Mouse (Mus musculus): ENCODE measurements around the gene Gm49337. TPM values are rescaled to one million over a fixed set of nuclear protein-coding genes. Genes with fewer than 3 reads are reported as not detected.
"Not testable (repeated sequence)": the region's sequence is repeated elsewhere in the genome, so short reads cannot be mapped to it uniquely, and the experiment has no call there.

Gene Gm49337
- polyA plus RNA-seq, 1 experiment from 2014 or later = not detected

GRCm38 (mm10) chr4:116217046-116217445 lies 43.9 kb downstream of the Gm49337 start:
- Histone ChIP-seq H3K27ac (peak overlapping the region; percentile 11; the same call in 1 of the 2 replicates), H3K4me2 (no peak overlapping the region), H3K36me3 (no peaks in the 10 kb centered on the region), H3K4me1 (replicated peaks) (peaks cover 14% of the 10 kb centered on the region), H3K27me3 (no peaks in the 10 kb centered on the region), H3K9ac (no peak overlapping the region), H3K4me3 (no peak overlapping the region), H3K9me3 (replicated peaks) (no peaks in the 10 kb centered on the region)
- ATAC-seq (replicated peaks; ENCODE audit: insufficient number of reproducible peaks, insufficient read depth, low FRiP score, low read depth) = no peak
- WGBS = 15% methylated on average over 2 of the region's 2 CpGs

DNA sequence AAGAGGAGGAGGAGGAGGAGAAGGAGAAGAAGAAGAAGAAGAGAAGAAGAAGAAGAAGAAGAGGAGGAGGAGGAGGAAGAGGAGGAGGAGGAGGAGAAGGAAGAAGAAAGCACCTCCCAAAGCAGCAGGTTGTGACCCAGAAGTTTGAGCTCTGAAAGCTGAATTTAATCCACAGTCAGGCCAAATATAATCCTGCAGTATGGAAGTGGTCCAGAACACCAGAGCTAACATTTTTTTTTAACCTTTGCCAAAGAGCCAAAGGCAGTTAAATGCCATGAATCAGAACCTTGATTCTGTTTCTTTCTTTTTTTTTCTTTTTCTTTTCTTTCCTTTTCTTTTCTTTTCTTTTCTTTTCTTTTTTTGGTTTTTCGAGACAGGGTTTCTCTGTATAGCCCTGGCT lies 44.5 kb downstream of the Gm49337 start:
- H3K4me1 ChIP-seq (replicated peaks) = peaks cover 14% of the 10 kb centered on the region
- not testable (repeated sequence) for H3K4me2 ChIP-seq; ATAC-seq (replicated peaks; ENCODE audit: insufficient number of reproducible peaks, insufficient read depth, low FRiP score, low read depth); H3K4me3 ChIP-seq; H3K9me3 ChIP-seq (replicated peaks); H3K36me3 ChIP-seq; H3K9ac ChIP-seq; H3K27ac ChIP-seq; H3K27me3 ChIP-seq
- 76% methylated on average over 1 of the region's 1 CpGs for WGBS

GRCm38 (mm10) chr4:116219056-116219455 lies 45.9 kb downstream of the Gm49337 start:
- ATAC-seq (replicated peaks; ENCODE audit: insufficient number of reproducible peaks, insufficient read depth, low FRiP score, low read depth) = no peak
- H3K36me3 ChIP-seq = no peaks in the 10 kb centered on the region
- H3K27me3 ChIP-seq = no peaks in the 10 kb centered on the region
- H3K27ac ChIP-seq = no peak overlapping the region
- 82% methylated on average over 1 of the region's 1 CpGs for WGBS
- H3K9me3 ChIP-seq (replicated peaks) = no peaks in the 10 kb centered on the region
- H3K4me3 ChIP-seq = no peak overlapping the region
- H3K4me2 ChIP-seq = no peak overlapping the region
- peaks cover 17% of the 10 kb centered on the region for H3K4me1 ChIP-seq (replicated peaks)
- H3K9ac ChIP-seq = no peak overlapping the region

DNA sequence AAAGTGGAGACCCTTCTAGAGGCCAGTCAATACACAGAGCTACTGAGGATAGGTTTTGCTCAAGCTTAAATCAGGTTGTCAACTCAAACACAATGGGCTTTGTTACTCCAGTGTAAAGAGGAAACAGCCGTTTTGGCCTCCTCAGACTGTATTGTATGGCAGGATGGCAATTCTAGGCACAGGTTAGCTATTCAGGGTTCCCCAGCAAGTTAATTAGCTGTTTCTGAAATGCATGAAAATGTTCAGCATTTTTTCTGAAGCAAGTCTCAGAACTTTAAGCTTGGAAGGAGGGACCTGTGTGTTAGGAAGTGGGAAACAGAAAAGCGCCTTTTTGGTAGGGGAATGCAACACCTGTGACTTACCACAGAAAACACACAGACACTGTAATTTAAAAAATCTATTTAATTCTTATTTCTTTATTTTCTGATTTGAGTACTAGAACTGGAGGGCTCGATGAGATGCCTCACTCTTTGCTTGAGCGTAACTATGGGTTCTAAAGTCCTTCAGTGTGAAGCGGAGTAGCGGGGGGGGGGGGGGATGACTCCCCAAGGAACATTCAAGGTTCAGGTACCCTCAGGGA lies 47.0 kb downstream of the Gm49337 start:
- Histone ChIP-seq H3K9ac (peak overlapping the region; percentile 72), H3K36me3 (no peaks in the 10 kb centered on the region), H3K4me1 (replicated peaks) (peaks cover 17% of the 10 kb centered on the region), H3K4me2 (peak overlapping the region; percentile 75), H3K27ac (peak overlapping the region; percentile 95), H3K4me3 (peak overlapping the region; percentile 90), H3K9me3 (replicated peaks) (no peaks in the 10 kb centered on the region), H3K27me3 (no peaks in the 10 kb centered on the region)
- no peak for ATAC-seq (replicated peaks; ENCODE audit: insufficient number of reproducible peaks, insufficient read depth, low FRiP score, low read depth)
- 12% methylated on average over 6 of the region's 6 CpGs for WGBS

GRCm38 (mm10) chr4:116220780-116221139 lies 47.6 kb downstream of the Gm49337 start:
- Histone ChIP-seq H3K27me3 (no peaks in the 10 kb centered on the region), H3K9ac (peak overlapping the region; percentile 72), H3K27ac (peak overlapping the region; percentile 95), H3K4me2 (peak overlapping the region; percentile 75), H3K4me1 (replicated peaks) (peaks cover 17% of the 10 kb centered on the region), H3K4me3 (peak overlapping the region; percentile 90), H3K36me3 (no peaks in the 10 kb centered on the region), H3K9me3 (replicated peaks) (no peaks in the 10 kb centered on the region)
- under 1% methylated on average over 26 of the region's 26 CpGs for WGBS
- ATAC-seq (replicated peaks; ENCODE audit: insufficient number of reproducible peaks, insufficient read depth, low FRiP score, low read depth) = peak; percentile 50

DNA sequence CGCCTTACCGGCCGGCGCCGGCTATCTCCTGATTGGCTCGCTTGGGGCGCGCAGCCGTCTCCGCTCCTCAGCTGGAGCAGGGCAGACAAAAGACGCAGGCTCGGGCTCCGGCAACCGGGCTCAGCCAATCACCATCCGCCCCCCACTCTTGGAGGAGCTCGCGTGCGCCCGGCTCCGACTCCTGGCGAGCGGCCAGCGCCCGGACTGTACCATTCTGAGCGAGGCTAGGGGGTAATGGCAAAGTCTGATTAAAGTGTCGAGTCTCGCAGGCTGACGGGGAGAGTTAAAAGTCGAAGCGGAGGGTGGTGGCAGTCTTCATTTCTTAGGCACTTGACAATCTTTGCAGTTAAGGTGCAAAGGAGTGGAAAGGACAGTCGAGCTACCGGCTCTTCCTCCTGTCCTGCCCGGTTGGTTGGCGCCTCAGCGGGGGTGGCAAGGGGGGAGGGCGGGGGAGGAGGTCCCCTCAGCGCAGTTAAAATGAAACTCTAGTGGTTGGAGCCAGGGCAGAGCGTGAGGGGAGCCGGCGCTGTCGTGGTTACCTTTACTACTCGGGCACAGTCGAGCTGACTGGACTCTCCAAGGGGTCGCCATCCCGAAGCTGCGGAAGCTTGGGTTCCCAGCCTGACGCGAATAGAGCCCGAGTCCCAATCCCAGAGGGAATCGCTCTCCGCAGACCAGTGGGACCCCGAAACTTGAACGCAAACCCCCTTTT lies 48.1 kb downstream of the Gm49337 start, which contains the start of gene Pik3r3:
Gene Pik3r3, plus strand, starts transcription at position 479 of the 712 bp plus-strand sequence.
- H3K9me3 ChIP-seq (replicated peaks) = no peaks in the 10 kb centered on the region
- ATAC-seq (replicated peaks; ENCODE audit: insufficient number of reproducible peaks, insufficient read depth, low FRiP score, low read depth) = peak; percentile 100
- no peaks in the 10 kb centered on the region for H3K36me3 ChIP-seq
- H3K9ac ChIP-seq = peak within 1 kb of the TSS; percentile 72
- H3K4me2 ChIP-seq = peak within 1 kb of the TSS; percentile 75
- no peaks in the 10 kb centered on the region for H3K27me3 ChIP-seq
- under 1% methylated on average over 52 of the region's 53 CpGs for WGBS
- peaks cover 17% of the 10 kb centered on the region for H3K4me1 ChIP-seq (replicated peaks)
- H3K4me3 ChIP-seq = peak within 1 kb of the TSS; percentile 90
- H3K27ac ChIP-seq = peak within 1 kb of the TSS; percentile 95

GRCm38 (mm10) chr4:116221996-116222842 lies 49.0 kb downstream of the Gm49337 start:
- Histone ChIP-seq H3K4me3 (peak overlapping the region; percentile 90), H3K9me3 (replicated peaks) (no peaks in the 10 kb centered on the region), H3K27me3 (no peaks in the 10 kb centered on the region), H3K27ac (peak overlapping the region; percentile 95), H3K4me1 (replicated peaks) (peaks cover 11% of the 10 kb centered on the region), H3K36me3 (no peaks in the 10 kb centered on the region), H3K9ac (peak overlapping the region; percentile 72), H3K4me2 (peak overlapping the region; percentile 58)
- ATAC-seq (replicated peaks; ENCODE audit: insufficient number of reproducible peaks, insufficient read depth, low FRiP score, low read depth) = no peak
- WGBS = under 1% methylated on average over 23 of the region's 23 CpGs

GRCm38 (mm10) chr4:116222843-116223119 lies 49.6 kb downstream of the Gm49337 start:
- peak overlapping the region; percentile 90 for H3K4me3 ChIP-seq
- H3K9ac ChIP-seq = peak overlapping the region; percentile 72
- H3K4me2 ChIP-seq = peak overlapping the region; percentile 58
- H3K27me3 ChIP-seq = no peaks in the 10 kb centered on the region
- H3K9me3 ChIP-seq (replicated peaks) = no peaks in the 10 kb centered on the region
- 5% methylated on average over 6 of the region's 6 CpGs for WGBS
- no peaks in the 10 kb centered on the region for H3K36me3 ChIP-seq
- ATAC-seq (replicated peaks; ENCODE audit: insufficient number of reproducible peaks, insufficient read depth, low FRiP score, low read depth) = no peak
- H3K4me1 ChIP-seq (replicated peaks) = peaks cover 11% of the 10 kb centered on the region
- peak overlapping the region; percentile 95 for H3K27ac ChIP-seq

DNA sequence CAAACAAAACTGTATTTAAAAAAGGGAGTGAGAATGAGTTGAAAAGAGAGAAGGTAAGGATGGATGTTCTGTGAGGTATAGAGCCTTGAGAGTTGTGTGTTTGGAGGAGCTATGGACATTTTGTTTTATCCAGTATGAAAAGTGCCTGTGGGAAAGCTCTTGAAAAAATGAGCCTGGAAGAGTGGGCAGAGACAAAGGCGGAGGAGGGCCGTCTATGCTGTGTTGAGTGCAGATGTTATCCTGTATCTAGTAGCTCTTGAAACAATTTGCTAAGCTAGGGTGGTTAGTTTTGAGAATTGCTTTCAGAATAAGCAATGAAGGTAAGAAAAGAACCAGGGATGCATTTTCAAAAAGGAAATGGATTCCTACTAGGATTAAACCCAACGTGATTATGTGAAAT lies 70.2 kb downstream of the Gm49337 start:
- no peak overlapping the region for H3K9ac ChIP-seq
- H3K4me2 ChIP-seq = no peak overlapping the region
- H3K9me3 ChIP-seq (replicated peaks) = no peaks in the 10 kb centered on the region
- H3K4me1 ChIP-seq (replicated peaks) = no peaks in the 10 kb centered on the region
- no peaks in the 10 kb centered on the region for H3K27me3 ChIP-seq
- ATAC-seq (replicated peaks; ENCODE audit: insufficient number of reproducible peaks, insufficient read depth, low FRiP score, low read depth) = no peak
- no peak overlapping the region for H3K4me3 ChIP-seq
- WGBS = 72% methylated on average over 3 of the region's 3 CpGs
- no peaks in the 10 kb centered on the region for H3K36me3 ChIP-seq
- no peak overlapping the region for H3K27ac ChIP-seq

GRCm38 (mm10) chr4:116244240-116244639 lies 71.1 kb downstream of the Gm49337 start:
- no peak overlapping the region for H3K4me2 ChIP-seq
- no peaks in the 10 kb centered on the region for H3K27me3 ChIP-seq
- 65% methylated on average over 2 of the region's 2 CpGs for WGBS
- no peak for ATAC-seq (replicated peaks; ENCODE audit: insufficient number of reproducible peaks, insufficient read depth, low FRiP score, low read depth)
- no peak overlapping the region for H3K9ac ChIP-seq
- H3K4me1 ChIP-seq (replicated peaks) = no peaks in the 10 kb centered on the region
- H3K4me3 ChIP-seq = no peak overlapping the region
- H3K36me3 ChIP-seq = no peaks in the 10 kb centered on the region
- no peak overlapping the region for H3K27ac ChIP-seq
- no peaks in the 10 kb centered on the region for H3K9me3 ChIP-seq (replicated peaks)

- H3K4me3 ChIP-seq; ATAC-seq (replicated peaks; ENCODE audit: insufficient number of reproducible peaks, insufficient read depth, low FRiP score, low read depth); H3K4me1 ChIP-seq (replicated peaks); H3K4me2 ChIP-seq; H3K27me3 ChIP-seq; H3K9me3 ChIP-seq (replicated peaks); H3K27ac ChIP-seq; H3K36me3 ChIP-seq; H3K9ac ChIP-seq: not testable (repeated sequence)
- WGBS = 52% methylated on average over 3 of the region's 3 CpGs
Measured at GRCm38 (mm10) chr4:116245926-116246325, 72.7 kb downstream of the Gm49337 start.

All from heart, embryonic 15.5 days (tissue).